Mouse (Mus musculus) heart, embryonic 10.5 days (tissue): ENCODE measurements around the gene Tstd1. TPM values are rescaled to one million over a fixed set of nuclear protein-coding genes. Genes with fewer than 3 reads are reported as not detected.

Source experiments
- DNase-seq: peaks from one replicate; pipeline ENCODE4 v3.0.0-alpha.2; 2017; ENCODE audit warnings: low spot score
- H3K27ac ChIP-seq: fragments of 300-500 bp; sonication (generic); 2 replicates; pipeline ENCODE4 v1.5.1; 2016; ENCODE audit warnings: mild to moderate bottlenecking
- H3K27me3 ChIP-seq: fragments of 300-500 bp; sonication (generic); 2 replicates; pipeline ENCODE4 v1.6.1; 2016; ENCODE audit warnings: mild to moderate bottlenecking; ENCODE audit not compliant: poor library complexity, insufficient read depth, severe bottlenecking
- H3K36me3 ChIP-seq: fragments of 300-500 bp; sonication (generic); 2 replicates; pipeline ENCODE4 v1.6.1; 2016; ENCODE audit warnings: mild to moderate bottlenecking, moderate library complexity
- H3K4me1 ChIP-seq: fragments of 300-500 bp; sonication (generic); 2 replicates; pipeline ENCODE4 v1.6.1; 2016; ENCODE audit warnings: mild to moderate bottlenecking
- H3K4me3 ChIP-seq: fragments of 300-500 bp; sonication (generic); 2 replicates; pipeline ENCODE4 v1.5.1; 2016; ENCODE audit warnings: mild to moderate bottlenecking, moderate library complexity
- H3K9me3 ChIP-seq: fragments of 300-500 bp; sonication (generic); 2 replicates; pipeline ENCODE4 v1.6.1; 2016; ENCODE audit warnings: mild to moderate bottlenecking, moderate library complexity
- WGBS: fragments of 180-500 bp; shearing (Covaris S2); methylation state at CpG from one replicate; pipeline ENCODE4 v1.1.7; 2016; 5-methylcytosine and 5-hydroxymethylcytosine counted together
- polyA plus RNA-seq: library from polyadenylated mRNA; unstranded; fragments of >200 nt; fragmentation: Nextera tagmentation; extraction: Ambion mirVana; gene quantifications from 2 replicates; pipeline ENCODE4 v1.2.1, GENCODE M21; 2016

The Tstd1 gene
- polyA plus RNA-seq, 1 experiment from 2014 or later = 4.0 TPM

GRCm38 (mm10) chr1:171390101-171390500 is 28.6 kb upstream of the Tstd1 start:
- Histone ChIP-seq H3K4me1 (peaks cover 6% of the 10 kb centered on the region; the same call in 1 of the 2 replicates), H3K36me3 (no peaks in the 10 kb centered on the region), H3K27ac (no peak overlapping the region), H3K27me3 (peaks cover 14% of the 10 kb centered on the region), H3K4me3 (no peak overlapping the region), H3K9me3 (no peaks in the 10 kb centered on the region)
- no peak for DNase-seq
- WGBS = 74% methylated on average over 4 of the region's 4 CpGs

DNA sequence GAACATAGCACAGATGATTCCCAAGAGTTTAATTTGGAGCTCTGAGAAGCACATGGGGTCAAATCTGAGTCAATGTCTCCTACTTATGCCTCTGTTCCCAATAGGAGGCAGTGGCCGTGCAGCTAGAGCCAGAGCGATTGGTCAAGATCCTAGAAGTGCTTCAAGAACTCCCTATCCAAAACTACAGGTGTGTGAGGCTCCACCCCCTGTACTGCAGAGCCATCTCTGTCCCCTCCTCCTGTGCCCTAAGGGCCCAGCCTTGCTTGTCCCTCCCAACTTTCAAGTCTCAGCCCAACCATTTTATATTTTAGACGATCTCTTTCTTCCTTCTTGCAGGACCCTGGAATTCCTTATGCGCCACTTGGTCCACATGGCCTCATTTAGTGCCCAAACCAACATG is 16.9 kb upstream of the Tstd1 start:
- 74% methylated on average over 4 of the region's 4 CpGs for WGBS
- Histone ChIP-seq H3K9me3 (no peaks in the 10 kb centered on the region), H3K4me1 (no peaks in the 10 kb centered on the region), H3K4me3 (no peak overlapping the region), H3K27me3 (0 out of 2 replicates have a peak, but pooled peaks cover 3% of the 10 kb centered on the region), H3K36me3 (no peaks in the 10 kb centered on the region), H3K27ac (no peak overlapping the region)
- no peak for DNase-seq

DNA sequence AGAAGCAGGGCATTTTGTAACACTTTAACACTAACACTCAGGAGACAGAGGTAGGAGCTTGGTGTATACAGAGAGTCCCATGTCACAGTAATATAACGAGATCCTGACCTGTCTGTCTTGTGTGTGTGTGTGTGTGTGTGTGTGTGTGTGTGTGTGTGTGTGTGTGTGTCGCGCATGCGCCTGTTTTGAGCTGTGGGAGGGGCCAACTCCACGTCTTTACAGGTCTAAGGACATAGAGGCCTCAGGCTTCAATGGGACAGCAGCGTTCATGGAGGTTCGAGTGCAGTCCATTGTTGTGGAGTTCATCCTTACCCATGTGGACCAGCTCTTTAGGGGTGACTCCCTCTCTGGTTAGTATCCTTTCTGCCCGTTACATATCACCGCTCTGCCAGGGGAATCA is 15.7 kb upstream of the Tstd1 start:
- DNase-seq = no peak
- H3K9me3 ChIP-seq = no peaks in the 10 kb centered on the region
- H3K4me3 ChIP-seq = no peak overlapping the region
- H3K4me1 ChIP-seq = no peaks in the 10 kb centered on the region
- peaks cover 5% of the 10 kb centered on the region; the same call in 1 of the 2 replicates for H3K27me3 ChIP-seq
- 75% methylated on average over 9 of the region's 9 CpGs for WGBS
- H3K27ac ChIP-seq = no peak overlapping the region
- no peaks in the 10 kb centered on the region for H3K36me3 ChIP-seq

GRCm38 (mm10) chr1:171407263-171407662 is 11.4 kb upstream of the Tstd1 start:
- H3K36me3 ChIP-seq = no peaks in the 10 kb centered on the region
- 74% methylated on average over 5 of the region's 5 CpGs for WGBS

DNA sequence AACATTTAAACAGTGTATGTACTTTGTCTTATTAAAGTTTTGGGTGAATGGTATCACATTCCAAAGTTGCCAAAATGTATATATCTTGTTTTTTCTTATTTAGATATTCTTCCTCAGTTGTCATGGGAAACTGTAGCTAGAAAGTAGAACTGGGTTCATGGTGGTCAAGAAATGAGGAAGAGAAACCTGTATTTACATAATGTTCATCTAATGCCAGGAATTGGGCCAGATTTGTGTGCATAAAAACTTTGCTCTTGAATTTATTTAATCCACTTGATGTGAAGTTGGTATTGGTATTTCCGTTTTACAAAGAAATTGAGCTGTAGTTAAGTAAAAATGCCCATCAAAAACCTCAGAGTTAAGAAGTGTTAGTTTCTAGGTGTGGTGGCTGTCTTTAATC is 8.4 kb upstream of the Tstd1 start:
- H3K4me1 ChIP-seq = peaks cover 29% of the 10 kb centered on the region
- H3K27me3 ChIP-seq = peaks cover 14% of the 10 kb centered on the region; the same call in 1 of the 2 replicates
- no peak overlapping the region for H3K27ac ChIP-seq
- 87% methylated on average over 1 of the region's 1 CpGs for WGBS
- no peak for DNase-seq
- peaks cover 14% of the 10 kb centered on the region for H3K36me3 ChIP-seq
- no peak overlapping the region for H3K4me3 ChIP-seq
- no peaks in the 10 kb centered on the region for H3K9me3 ChIP-seq

More at GRCm38 (mm10) chr1:171407263-171407662, 11.4 kb upstream of the Tstd1 start:
- H3K9me3 ChIP-seq = no peaks in the 10 kb centered on the region
- DNase-seq = no peak
- H3K4me3 ChIP-seq = no peak overlapping the region
- H3K27ac ChIP-seq = no peak overlapping the region
- 0 out of 2 replicates have a peak, but pooled peaks cover 5% of the 10 kb centered on the region for H3K4me1 ChIP-seq
- peaks cover 14% of the 10 kb centered on the region; the same call in 1 of the 2 replicates for H3K27me3 ChIP-seq

- H3K36me3 ChIP-seq = peaks cover 22% of the 10 kb centered on the region
- peaks cover 14% of the 10 kb centered on the region; the same call in 1 of the 2 replicates for H3K27me3 ChIP-seq
- H3K9me3 ChIP-seq = no peaks in the 10 kb centered on the region
- under 1% methylated on average over 36 of the region's 36 CpGs for WGBS
- peak within 1 kb of the TSS; percentile 93 for H3K4me3 ChIP-seq
- H3K4me1 ChIP-seq = peaks cover 29% of the 10 kb centered on the region
- peak within 1 kb of the TSS; percentile 97 for H3K27ac ChIP-seq
- DNase-seq = peak; percentile 98
These were observed 7.7 kb upstream of the Tstd1 start, which contains the start of gene Usf1 for GRCm38 (mm10) chr1:171410947-171411484. TSS of gene Usf1 (plus strand) at chr1:171411313.

DNA sequence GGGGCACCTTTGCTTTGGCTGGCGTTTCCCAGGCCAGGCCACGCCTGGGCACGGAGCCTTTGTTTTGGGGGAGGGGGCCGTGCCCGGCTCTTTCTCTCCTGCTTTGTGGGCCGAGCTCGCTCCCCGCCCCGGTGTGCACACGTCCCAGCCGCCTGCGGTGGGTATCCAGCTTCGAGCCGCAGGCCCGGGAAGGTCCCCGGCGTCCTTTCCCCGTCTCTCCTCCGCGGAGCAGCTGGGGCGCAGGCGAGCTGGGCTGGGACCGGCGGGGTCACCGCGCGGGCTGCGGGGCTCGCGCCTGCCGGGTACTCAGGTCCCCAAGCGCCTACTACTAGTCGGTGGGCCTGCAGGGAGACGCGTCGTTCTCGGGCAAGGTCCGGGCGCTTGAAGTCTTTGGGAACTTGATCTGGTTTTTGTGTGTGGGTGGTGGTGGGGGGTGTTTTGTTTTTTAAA is 7.2 kb upstream of the Tstd1 start:
- Histone ChIP-seq H3K27me3 (peaks cover 14% of the 10 kb centered on the region; the same call in 1 of the 2 replicates), H3K27ac (peak overlapping the region; percentile 97), H3K9me3 (no peaks in the 10 kb centered on the region), H3K36me3 (peaks cover 27% of the 10 kb centered on the region), H3K4me3 (peak overlapping the region; percentile 93), H3K4me1 (peaks cover 29% of the 10 kb centered on the region)
- DNase-seq = no peak
- under 1% methylated on average over 39 of the region's 39 CpGs for WGBS

- DNase-seq = peak; percentile 86
- H3K27me3 ChIP-seq = peaks cover 14% of the 10 kb centered on the region; the same call in 1 of the 2 replicates
- 2% methylated on average over 20 of the region's 20 CpGs for WGBS
- H3K4me1 ChIP-seq = peaks cover 29% of the 10 kb centered on the region
- H3K27ac ChIP-seq = peak overlapping the region; percentile 97
- H3K9me3 ChIP-seq = no peaks in the 10 kb centered on the region
- peaks cover 32% of the 10 kb centered on the region for H3K36me3 ChIP-seq
- H3K4me3 ChIP-seq = peak overlapping the region; percentile 93
These were observed 6.7 kb upstream of the Tstd1 start for GRCm38 (mm10) chr1:171412001-171412441.

DNA sequence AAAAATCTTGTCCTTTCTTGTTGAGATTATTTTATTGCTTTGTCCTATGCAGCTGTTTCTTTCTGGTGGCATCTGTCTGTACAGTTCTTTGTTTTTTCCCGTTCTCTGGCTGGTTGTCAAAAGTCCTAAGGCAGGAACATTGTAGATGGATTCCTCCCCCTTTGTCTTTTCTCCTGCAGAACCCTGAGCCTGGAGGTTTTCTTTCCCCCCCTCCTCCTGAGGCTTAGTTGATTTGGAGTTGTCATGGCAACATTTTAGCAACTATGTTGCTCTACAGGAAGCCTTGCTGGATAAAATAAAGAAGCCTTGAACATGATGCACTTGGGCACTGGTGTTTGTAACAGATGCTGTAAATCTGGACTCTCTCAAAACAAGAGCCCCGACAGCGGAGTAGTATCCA is 6.2 kb upstream of the Tstd1 start:
- no peak for DNase-seq
- Histone ChIP-seq H3K4me3 (peak overlapping the region; percentile 93), H3K36me3 (peaks cover 36% of the 10 kb centered on the region), H3K27me3 (peaks cover 9% of the 10 kb centered on the region; the same call in 1 of the 2 replicates), H3K4me1 (peaks cover 29% of the 10 kb centered on the region), H3K9me3 (no peaks in the 10 kb centered on the region), H3K27ac (peak overlapping the region; percentile 97; the same call in 1 of the 2 replicates)
- WGBS = 62% methylated on average over 3 of the region's 3 CpGs

GRCm38 (mm10) chr1:171413608-171414007 is 5.1 kb upstream of the Tstd1 start:
- Histone ChIP-seq H3K36me3 (peaks cover 47% of the 10 kb centered on the region), H3K9me3 (no peaks in the 10 kb centered on the region), H3K27me3 (peaks cover 7% of the 10 kb centered on the region; the same call in 1 of the 2 replicates), H3K27ac (no peak overlapping the region), H3K4me3 (no peak overlapping the region), H3K4me1 (peaks cover 26% of the 10 kb centered on the region)
- 76% methylated on average over 8 of the region's 8 CpGs for WGBS
- DNase-seq = no peak

- no peak for DNase-seq
- Histone ChIP-seq H3K4me3 (no peak overlapping the region), H3K9me3 (no peaks in the 10 kb centered on the region), H3K36me3 (peaks cover 66% of the 10 kb centered on the region), H3K4me1 (peaks cover 10% of the 10 kb centered on the region), H3K27ac (no peak overlapping the region), H3K27me3 (no peaks in the 10 kb centered on the region)
- WGBS = 78% methylated on average over 12 of the region's 12 CpGs
These were observed 715 bp downstream of the Tstd1 start for GRCm38 (mm10) chr1:171419291-171419882.

GRCm38 (mm10) chr1:171419905-171420304 is 1.2 kb downstream of the Tstd1 start:
- Histone ChIP-seq H3K4me3 (no peak overlapping the region), H3K27me3 (no peaks in the 10 kb centered on the region), H3K4me1 (peaks cover 12% of the 10 kb centered on the region), H3K27ac (no peak overlapping the region), H3K9me3 (no peaks in the 10 kb centered on the region), H3K36me3 (peaks cover 62% of the 10 kb centered on the region)
- 82% methylated on average over 5 of the region's 5 CpGs for WGBS
- no peak for DNase-seq

DNA sequence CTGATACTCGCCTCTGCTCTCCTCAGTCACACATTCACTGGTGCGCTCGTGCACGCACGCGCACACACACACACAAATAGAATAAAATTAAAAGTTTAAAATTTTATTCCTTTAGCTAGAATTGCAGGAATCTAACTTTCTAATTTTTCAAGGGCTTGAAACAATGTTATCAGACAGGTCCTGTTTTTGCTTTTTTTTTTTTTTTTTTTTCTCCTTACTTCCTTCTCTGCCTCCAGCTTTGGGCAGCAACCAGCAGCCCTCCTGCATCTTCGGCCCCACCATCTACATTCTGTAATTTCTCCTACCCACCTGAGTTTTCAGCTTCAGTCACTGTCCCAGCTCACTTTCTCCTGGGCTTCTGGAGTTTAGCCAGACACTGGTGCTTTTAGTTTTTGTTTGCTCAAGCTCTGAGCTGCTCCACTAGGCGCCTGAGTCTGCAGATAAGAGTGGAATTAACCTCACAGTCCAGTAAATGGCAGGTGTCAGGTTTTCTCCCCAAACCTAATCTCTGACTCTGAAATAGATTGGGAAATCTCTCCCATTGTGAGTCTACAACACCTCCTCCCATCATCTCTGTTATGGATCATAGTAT is 3.9 kb downstream of the Tstd1 start:
- Histone ChIP-seq H3K27ac (no peak overlapping the region), H3K36me3 (peaks cover 36% of the 10 kb centered on the region), H3K4me3 (no peak overlapping the region), H3K27me3 (no peaks in the 10 kb centered on the region), H3K9me3 (no peaks in the 10 kb centered on the region), H3K4me1 (peaks cover 22% of the 10 kb centered on the region)
- 73% methylated on average over 8 of the region's 8 CpGs for WGBS
- DNase-seq = no peak
